Mouse (Mus musculus): ENCODE results near the gene Kcnd3.

Gene Kcnd3

GRCm38 (mm10) chr3:105529700-105530099 lies 77.6 kb downstream of the Kcnd3 start:
- peak in 1 of 2 experiments; percentile 32 for DNase-seq

GRCm38 (mm10) chr3:105530363-105531130 lies 78.4 kb downstream of the Kcnd3 start:
- DNase-seq: peak; percentile 90 to 92

GRCm38 (mm10) chr3:105538406-105538805 lies 86.3 kb downstream of the Kcnd3 start:
- DNase-seq: no peak

- peak; percentile 77 to 87 for DNase-seq
These were observed 86.9 kb downstream of the Kcnd3 start for GRCm38 (mm10) chr3:105538819-105539607.

- no peak for DNase-seq
These were observed 90.6 kb downstream of the Kcnd3 start for GRCm38 (mm10) chr3:105542741-105543140.

GRCm38 (mm10) chr3:105544106-105544505 lies 92.0 kb downstream of the Kcnd3 start:
- DNase-seq: no peak

GRCm38 (mm10) chr3:105546611-105547071 lies 94.5 kb downstream of the Kcnd3 start:
- peak; percentile 48 to 58 for DNase-seq

GRCm38 (mm10) chr3:105548074-105548771 lies 96.1 kb downstream of the Kcnd3 start:
- DNase-seq: no peak

GRCm38 (mm10) chr3:105559456-105559855 lies 107.3 kb downstream of the Kcnd3 start:
- DNase-seq: no peak

- no peak for DNase-seq
These were observed 114.8 kb downstream of the Kcnd3 start for GRCm38 (mm10) chr3:105566973-105567372.

GRCm38 (mm10) chr3:105567472-105567871 lies 115.3 kb downstream of the Kcnd3 start:
- no peak for DNase-seq

- DNase-seq: peak in 1 of 2 experiments; percentile 30
These were observed 116.3 kb downstream of the Kcnd3 start for GRCm38 (mm10) chr3:105568403-105568802.

GRCm38 (mm10) chr3:105568851-105569250 lies 116.7 kb downstream of the Kcnd3 start:
- peak in 1 of 2 experiments; percentile 47 for DNase-seq

- peak; percentile 45 to 66 for DNase-seq
These were observed 117.2 kb downstream of the Kcnd3 start for GRCm38 (mm10) chr3:105569310-105569752.

- peak; percentile 57 to 72 for DNase-seq
These were observed 117.8 kb downstream of the Kcnd3 start for GRCm38 (mm10) chr3:105569950-105570349.

- DNase-seq: no peak
These were observed 118.7 kb downstream of the Kcnd3 start for GRCm38 (mm10) chr3:105570818-105571217.

GRCm38 (mm10) chr3:105571944-105572343 lies 119.8 kb downstream of the Kcnd3 start:
- DNase-seq: no peak

GRCm38 (mm10) chr3:105573156-105573555 lies 121.0 kb downstream of the Kcnd3 start:
- DNase-seq: no peak

- DNase-seq: no peak
These were observed 126.2 kb downstream of the Kcnd3 start for GRCm38 (mm10) chr3:105578320-105578719.

GRCm38 (mm10) chr3:105581119-105581518 lies 129.0 kb downstream of the Kcnd3 start:
- no peak for DNase-seq

- peak; percentile 83 to 91 for DNase-seq
These were observed 133.6 kb downstream of the Kcnd3 start for GRCm38 (mm10) chr3:105585734-105586159.

GRCm38 (mm10) chr3:105590056-105590672 lies 138.0 kb downstream of the Kcnd3 start:
- DNase-seq: peak; percentile 63 to 72

Data from cerebellum, postnatal 10 days (tissue).